Mouse (Mus musculus) urinary bladder, postnatal 10 days (tissue): ENCODE measurements around the gene Ing3.
A peak's percentile ranks its signal among the peaks of the same experiment; 100 is the strongest.

Source experiments
- DNase-seq: peaks from one replicate; pipeline ENCODE4 v3.0.0; 2022; ENCODE audit warnings: low spot score

The Ing3 gene

DNA sequence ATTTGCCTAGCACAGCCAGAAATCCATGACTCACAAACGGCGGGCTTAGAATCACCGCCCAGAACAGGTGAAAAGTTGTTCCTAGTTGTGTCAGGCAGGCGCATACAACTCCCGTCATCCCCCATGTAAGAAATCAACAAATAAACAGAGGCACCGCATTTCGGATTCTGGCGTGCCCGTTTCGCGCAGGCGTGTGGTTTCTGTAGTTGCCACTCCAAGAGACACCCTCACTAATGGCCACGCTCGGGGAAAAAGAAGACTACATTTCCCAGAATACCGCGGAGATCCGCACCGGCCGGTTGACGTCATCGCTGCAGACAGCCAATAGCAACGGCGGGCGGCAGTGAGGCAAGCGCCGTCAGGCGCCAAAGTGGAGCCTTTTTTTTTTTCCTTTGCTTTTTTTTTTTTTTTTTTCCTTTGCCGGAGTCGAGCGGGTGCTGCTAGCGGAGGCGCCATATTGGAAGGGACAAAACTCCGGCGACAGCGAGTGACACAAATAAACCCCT lies at the start of gene Ing3:
TSS of gene Ing3 (plus strand) at position 346 of the 506 bp plus-strand sequence.
- DNase-seq = peak; percentile 86

DNA sequence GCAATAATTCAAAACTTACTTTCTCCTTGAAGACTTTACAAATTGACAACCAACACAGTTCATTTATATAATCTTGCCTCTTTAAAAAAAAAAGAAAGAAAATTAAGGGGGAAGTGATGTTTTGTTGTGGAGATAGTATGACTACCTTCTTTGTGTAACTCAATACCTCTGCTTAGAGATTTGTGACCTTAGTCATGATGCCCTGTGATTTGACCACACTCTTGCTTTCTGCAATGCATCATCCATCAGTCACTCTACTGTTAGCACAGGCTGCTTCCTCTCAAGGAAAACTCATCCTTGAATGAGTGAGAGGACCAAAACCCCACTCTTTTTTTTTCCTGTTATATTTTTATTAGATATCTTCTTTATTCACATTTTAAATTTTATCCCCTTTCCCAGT lies 39.7 kb upstream of the Ing3 start:
- no peak for DNase-seq

DNA sequence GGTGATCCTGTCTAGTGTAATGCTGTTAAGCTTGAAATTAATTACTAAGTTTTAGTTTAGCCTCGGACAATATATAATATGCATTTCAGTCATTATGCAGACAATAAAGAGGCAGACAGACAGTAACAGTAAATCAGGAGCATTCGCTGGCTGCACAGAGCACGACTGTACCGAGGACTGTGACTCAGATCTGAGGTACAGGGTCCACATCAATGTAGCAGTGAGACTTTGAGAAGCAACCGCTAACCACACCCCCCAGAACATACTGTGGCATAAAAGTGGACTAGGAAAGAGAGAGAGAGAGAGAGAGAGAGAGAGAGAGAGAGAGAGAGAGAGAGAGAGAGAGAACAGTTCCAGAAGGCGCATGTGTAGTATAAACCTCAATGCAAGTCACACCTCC lies 38.6 kb upstream of the Ing3 start:
- no peak for DNase-seq

DNA sequence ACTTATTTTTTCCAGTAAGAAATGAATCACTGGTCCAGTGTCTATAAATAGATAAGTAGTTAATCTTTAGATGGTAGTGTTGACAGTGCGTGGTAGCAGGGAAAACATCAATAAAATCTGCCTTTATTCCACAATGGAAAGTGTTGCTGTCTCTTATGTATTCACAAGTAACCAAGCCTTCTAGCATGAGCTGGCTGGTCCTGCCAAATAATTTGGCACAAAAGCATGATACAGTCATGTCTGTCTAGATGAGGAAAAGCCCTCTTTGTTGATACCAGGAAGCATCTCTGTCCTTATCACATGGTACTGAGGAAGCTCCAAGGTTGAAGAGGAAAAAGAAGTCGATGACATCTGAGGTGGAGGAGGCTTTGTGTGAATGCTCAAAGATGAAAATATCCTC lies 32.8 kb upstream of the Ing3 start:
- no peak for DNase-seq

DNA sequence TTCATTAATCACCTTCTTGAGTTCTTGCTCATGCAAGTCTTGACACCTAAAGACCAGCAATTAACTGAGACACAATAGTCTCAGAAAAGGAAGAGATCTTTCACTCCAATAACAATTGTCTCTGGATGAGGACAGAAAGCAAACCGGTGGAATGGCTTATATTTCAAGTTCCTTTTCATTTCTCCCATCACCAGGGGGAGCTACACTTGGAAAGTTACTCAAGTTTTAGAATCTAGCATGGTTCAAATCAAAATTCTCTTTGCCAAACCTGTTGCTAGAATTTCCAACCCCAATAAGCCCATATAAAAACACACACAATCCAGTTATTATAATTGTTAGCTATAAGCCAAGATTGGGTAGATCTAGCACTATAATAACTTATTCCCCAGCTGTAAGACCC lies 25.2 kb upstream of the Ing3 start:
- DNase-seq = no peak

DNA sequence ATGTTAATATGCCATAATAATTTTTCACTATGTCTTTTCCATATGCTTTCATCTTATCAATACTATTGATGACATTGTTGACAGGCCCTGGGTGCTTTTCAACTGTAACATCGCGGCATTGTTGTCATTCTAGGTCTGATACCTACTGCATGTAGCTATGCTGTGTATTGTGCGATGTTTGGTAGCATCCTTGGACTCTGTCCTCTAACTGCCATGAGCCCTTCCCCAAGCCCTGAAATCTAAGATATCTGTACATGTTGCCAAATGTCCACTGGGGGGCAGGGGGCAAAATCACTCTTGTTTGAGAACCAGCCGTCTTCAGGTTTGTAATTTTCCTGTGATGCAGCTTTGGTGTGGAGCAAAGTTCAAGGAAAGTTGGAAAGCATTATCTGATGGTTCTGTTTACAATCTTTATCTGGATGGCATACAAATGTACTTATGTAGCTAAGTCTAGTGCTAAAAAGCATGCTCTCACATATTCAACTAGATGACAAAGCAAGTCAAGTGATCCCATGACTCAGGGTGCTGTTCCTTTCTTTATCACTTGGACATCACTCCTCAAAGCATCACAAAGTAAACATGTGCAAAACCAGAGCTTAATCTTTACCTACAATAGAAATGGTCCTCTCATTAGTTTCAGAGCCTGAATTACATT lies 11.3 kb upstream of the Ing3 start:
- no peak for DNase-seq

DNA sequence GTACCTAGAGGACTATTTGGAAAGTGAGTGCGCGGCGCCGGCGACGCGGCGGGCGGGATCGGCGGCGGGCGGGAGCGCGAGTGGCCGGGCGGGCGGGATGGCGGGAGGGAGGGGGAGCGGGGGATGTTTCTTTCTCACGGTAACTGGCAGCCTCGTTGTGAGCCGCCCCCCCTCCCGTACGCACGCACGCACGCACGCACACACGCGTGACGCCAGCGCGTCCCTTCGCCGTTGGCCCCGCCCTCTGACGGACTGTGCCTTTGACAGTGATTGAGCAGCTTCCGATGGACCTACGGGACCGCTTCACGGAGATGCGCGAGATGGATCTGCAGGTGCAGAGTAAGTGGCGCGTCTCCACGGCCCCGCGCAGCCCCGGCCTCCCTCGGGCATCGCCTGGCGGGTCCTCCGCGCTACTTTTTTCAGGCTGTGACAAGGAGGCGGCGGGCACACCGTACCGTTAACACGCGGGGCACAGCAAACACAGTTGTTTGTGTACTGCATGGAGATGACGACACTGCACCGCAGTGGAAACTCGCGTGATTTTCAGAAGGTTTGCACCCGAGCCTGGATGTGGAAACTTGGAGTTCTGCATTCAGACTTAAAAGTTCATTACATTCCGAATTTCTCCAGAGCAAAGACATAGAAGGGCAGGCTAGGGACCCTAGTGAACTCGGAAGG lies 539 bp downstream of the Ing3 start:
- DNase-seq = peak; percentile 80

DNA sequence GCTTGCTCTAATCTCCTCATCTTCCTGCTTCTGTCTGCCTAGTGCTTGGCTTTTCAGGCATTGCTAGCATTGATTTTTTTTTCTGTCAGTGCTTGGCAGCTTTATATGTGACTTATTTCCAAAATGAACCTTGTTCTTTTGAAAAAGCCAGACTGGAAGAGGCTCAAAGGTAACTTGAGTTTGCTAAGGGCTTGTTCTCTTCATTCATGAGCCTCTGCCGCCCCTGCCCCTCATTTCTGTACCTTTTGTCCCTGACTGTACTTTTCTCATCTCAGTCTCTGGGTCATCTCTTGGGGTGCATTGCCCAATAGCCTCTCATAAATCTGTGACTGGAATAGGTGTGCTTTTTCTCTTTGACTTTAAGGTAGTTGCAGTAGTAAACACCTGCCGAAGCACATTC lies 1.3 kb downstream of the Ing3 start:
- no peak for DNase-seq

DNA sequence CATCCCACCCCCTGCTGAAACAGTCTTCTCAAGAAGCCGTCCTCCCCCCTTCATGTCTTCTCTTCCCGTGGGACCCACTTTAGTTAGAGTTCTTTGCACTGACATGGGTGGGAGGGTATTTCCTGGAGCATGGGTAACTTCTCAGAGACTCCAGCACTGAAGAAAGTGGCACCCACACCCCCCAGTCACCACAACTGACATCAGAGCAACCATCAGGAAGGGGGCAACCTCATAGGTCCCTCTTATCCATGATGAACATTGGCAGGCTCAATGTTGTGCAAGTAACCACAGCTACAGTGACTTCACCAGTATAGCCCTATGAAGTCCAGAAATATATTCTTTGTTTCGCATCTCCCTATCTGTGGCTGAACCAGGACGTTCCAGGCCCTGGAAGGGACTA lies 6.1 kb downstream of the Ing3 start:
- DNase-seq = no peak

DNA sequence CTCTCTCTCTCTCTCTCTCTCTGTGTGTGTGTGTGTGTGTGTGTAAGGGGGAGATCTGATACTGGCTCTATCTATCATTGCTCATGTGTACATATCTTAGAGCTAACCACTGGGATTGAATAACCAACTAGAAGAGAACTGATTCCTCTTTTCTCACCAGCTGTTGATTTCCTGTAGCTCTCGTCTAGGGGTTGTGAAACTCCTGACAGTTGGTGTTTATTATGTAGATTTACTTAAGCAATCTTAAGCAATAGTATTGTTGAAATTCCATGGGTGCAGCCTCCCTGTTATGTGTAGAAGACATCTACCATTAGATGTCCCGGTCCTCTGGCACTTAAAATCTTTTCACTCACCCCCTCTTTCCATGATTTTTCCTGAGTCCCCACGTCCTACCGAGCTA lies 9.6 kb downstream of the Ing3 start:
- DNase-seq = no peak

DNA sequence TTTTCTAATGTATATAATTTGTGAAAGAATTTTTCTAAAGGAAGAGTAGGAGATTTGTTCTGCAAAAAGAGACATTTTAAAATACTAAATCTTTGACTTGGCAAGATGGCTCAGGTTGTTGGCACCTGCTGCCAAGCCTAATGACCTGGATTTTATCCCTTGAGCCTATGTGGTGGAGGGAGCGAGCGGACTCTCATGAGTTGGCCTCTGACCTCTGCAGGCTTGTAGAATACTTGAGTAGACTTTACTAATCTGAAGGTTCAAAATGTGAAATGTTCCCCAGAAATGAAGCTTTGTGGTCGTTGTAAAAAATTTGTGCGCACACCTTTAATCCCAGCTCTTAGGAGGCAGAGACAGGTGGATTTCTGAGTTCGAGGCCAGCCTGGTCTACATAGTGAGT lies 10.5 kb downstream of the Ing3 start:
- DNase-seq = no peak

DNA sequence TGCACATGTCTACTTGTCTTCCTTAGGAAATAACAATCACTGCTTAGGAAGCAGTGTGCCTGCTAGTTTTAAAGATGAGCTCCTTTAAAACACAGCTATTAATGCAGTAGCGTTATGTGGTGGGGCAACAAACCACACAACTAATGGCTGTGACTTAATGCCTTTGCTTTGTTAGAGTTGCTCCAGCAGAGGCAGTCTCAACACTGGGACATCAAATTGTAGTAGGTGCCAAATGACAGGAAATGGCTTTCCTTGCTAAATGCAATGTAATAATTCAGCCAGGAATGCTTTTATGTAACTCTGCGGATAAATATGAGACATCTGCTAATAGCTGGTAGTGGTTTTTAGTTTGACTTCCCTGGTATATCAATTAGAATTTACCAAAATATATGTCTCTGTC lies 28.2 kb downstream of the Ing3 start:
- no peak for DNase-seq

DNA sequence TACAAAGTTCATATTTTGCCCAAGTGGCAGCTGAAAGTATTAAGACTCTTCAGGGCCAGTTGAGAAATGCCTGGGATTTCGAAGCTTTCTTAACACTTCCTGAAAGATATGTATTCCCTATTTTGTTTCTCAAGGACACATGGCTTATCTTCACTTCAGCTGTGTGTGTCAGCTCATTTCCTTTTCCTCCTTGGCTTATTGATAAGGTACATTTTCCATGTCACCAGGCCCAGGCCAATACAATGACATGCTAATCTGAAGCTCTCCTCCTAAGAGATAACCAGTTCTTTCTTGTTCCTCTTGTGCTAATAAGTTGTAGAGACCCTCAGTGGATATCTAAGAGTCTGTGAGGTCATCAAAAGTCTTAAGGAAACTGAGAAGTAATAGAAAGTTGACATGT lies 31.7 kb downstream of the Ing3 start:
- no peak for DNase-seq

DNA sequence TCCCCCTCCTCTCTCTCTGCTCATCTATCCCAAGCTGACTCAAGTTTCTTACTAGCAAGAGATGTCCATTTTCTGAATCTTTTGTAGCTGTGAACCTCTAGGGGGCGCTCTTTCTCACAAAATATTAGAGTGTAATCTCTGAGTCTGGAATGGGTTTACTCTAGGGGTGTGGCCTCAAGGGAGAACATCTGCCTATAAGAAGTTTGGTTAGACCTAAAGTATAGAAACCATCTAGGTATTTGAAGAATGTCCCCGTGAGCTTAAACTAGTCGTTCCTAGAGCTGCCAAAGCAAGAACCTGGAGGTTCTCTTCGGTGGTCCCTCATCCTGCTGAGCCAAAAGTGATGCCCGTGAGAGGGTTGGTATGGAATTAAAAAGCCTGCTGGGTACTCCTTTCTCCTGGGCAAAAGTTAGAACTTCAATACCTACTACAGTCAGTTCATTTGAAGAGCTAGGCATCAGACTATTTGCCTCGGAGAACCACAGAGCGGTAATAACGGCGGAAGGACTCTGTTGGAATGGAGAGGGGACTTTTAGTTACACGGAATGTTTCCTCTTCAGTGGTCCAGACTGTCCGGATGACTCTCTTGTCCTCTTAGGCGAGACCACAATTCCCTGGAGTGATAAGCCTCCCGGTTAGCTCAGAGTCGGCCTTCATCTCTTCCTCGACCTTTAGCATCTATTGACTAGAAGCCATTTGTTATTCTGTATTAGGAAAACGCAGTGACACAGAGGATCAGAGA lies 35.8 kb downstream of the Ing3 start:
- DNase-seq = no peak

DNA sequence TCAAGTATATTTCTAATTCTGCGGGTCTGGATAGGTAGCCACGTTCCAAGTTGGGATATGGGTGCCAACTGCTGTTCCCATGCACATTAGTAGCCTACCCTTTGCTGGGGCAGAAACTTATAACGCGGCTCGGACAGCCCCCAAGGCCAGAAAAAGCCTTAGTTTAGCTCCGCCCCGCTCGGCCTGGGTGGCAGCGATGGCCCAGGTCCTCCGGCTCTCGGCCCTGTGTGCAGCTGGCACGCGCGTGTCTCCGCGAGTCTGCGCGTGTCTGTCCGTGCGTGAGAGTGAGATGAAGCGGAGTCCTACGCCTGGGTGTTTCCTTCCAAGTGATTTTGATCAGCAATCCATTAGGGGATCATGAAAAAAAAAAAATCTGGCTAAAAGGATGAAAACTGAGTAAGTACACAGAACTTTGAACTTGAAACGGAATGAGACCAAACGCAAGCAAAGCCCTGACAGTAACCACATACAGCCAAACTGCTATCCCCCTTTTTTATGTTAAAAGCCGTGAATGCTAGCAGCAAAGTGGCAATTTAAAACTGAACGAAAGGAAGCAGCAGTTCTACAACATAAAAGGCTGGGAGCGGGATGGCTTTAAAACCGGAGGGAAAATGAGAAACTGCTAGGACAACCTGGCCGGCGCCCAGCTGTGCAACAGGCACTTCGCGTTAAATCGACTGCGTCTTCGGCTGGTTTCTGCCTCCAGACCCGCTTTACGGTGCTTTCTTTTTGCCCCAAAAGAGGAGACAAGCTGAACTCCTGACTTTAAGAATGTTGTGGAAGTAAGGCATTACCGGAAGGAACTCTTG lies 36.6 kb downstream of the Ing3 start, which contains the start of gene Cped1:
TSS of gene Cped1 (plus strand) at position 185 of the 809 bp plus-strand sequence.
- DNase-seq = no peak

DNA sequence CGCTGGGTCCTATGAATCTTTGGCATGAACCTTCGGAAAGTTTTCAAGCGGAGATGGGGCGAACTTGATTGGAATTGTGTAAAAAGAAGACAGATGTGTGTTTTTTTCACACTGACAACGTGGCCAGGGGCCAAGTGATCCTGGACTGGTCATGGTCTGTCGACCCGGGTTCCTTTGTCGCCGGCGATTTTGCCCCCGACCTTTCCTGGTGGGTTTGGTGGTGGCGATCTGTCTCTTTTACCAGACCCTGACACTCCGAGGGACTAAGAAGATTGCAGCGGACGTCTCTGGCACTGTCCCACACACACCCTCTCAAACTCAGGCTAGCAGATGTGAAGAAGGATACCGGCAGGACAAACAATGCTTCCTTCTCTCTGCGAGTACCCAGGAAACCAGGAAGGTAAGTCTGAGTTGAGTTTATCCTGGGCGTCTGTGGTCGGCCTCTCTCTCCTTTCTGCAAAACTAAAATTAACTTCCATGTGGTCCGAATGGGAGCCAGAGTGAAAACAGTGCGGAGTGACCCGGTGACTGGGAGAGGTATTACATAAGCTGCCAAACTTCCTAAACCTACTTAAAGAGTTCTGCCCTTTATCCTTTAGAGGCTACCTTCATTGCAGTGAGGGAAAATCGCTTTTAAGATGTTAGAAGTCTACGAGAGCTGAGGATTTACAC lies 37.4 kb downstream of the Ing3 start:
- no peak for DNase-seq

DNA sequence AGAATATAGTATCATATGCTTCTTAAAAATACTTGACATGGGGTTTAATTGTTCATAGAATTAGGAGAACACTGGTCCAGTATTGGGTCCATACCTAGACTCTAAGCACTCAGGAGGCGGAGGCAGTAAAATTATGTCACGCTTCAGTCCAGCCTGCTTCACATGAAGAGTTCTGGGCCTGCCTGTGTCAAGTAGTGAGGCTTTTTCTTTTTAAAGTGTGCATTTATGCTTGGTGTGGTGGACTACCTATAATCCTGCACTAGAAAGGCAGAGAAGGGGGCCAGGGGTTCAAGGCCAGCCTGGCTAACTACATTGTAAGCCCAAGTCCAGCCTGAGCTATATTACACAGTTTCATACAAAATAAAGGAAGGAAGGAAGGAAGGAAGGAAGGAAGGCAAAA lies 38.2 kb downstream of the Ing3 start:
- DNase-seq = no peak

DNA sequence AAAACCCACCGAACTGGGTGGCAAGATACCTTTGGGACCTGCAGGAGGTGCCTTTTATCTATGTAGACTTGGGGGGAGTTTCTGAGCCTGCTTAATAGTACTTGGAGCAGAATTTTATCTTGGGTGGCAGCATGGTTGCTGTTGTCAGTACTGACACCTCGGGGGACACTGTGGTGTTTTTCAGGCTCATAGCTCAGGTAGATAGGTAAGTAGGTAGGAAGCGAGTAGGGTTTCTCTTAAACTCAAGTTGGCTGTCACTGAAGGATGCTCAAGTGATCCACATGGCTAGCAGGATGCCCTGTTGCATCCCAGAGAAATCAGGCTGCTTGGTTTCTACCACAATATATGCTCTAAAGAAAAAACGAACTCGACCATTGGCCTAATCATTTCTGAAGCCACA lies 38.9 kb downstream of the Ing3 start:
- DNase-seq = no peak

DNA sequence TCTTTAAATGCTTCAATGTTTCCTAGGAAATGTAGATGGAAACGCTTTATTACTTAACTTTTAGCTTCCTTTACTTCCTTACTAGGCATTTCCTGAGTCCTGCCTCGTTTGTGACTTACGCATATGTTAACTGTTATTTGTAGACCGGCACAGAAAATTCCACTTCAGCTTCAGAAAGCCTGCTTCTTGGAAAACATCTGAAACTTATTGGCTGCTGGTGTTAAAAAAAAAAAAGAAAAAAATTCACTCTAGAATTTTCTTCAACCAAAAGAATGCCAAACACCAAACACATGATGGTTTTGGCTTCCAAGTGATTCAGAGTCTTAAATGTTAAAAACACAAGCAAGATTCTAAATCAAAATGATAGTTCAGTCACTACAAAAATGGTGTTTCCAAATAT lies 39.7 kb downstream of the Ing3 start:
- DNase-seq = no peak

DNA sequence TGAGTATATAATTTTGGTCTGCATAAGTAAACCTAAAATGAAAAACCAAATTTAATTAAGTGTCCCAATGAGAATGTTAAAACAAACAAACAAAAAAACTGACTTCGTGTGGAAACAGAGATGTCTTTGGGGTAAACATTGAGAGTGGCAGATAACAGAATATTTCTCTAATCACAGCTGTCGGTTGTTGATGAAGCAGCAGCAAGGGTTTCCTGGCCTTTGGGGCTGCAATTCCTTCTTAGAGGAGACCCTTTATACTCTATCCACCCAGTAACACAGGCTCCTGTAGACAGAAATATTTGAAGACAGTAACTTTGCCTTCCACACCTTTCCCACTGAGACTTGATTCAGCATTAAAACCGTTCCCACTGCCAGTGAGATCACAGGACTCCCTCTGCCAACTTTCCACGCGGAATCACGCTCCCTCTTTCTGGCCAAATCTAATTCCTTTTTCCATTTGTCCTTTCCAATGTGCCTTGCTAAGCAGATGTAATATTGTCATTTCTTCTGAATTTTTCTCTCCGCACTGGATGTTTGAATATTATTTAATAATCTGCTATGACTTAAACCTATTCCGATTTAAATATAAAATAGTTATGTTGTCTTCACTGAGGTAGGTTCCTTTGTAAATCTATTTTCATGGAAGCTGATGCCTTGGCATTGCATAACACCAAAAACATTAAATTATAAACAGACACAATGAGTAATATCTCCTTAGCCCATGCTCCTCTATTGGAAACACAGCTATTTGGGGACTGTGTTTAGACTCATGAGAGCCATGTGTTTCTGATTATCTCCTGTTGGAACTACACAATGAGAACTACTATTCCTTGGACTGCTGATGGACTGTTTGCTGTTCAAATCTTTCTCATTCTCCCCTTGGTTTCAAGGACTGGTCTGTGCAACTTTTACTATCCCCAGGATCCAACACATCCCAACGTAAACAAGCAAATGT lies 41.1 kb downstream of the Ing3 start:
- no peak for DNase-seq

DNA sequence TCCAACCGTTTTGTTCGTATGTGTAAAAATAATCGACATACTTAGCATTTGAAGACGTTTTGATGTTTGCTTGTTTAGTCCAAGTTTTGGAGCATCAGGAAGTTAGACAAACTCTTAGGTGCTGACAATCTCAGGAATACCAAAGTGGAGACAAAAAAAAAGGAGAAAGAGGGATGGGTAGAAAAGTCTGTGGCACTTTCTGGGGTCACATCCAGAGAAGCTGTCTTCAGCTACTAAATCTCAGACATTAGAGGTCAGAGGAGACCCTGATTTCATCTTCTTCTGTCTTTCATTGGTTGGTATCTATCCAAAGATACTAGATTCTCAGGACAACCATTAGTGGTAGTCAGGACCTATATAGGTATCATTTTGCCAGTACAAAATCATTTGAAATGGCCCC lies 41.8 kb downstream of the Ing3 start:
- DNase-seq = no peak
